Mouse (Mus musculus): Measurements from ENCODE around the gene Kif22. TPM values are rescaled to one million over a fixed set of nuclear protein-coding genes. Genes with fewer than 3 reads are reported as not detected.

The Kif22 gene
- polyA plus RNA-seq, 1 experiment from 2014 or later = 17.6 TPM

DNA sequence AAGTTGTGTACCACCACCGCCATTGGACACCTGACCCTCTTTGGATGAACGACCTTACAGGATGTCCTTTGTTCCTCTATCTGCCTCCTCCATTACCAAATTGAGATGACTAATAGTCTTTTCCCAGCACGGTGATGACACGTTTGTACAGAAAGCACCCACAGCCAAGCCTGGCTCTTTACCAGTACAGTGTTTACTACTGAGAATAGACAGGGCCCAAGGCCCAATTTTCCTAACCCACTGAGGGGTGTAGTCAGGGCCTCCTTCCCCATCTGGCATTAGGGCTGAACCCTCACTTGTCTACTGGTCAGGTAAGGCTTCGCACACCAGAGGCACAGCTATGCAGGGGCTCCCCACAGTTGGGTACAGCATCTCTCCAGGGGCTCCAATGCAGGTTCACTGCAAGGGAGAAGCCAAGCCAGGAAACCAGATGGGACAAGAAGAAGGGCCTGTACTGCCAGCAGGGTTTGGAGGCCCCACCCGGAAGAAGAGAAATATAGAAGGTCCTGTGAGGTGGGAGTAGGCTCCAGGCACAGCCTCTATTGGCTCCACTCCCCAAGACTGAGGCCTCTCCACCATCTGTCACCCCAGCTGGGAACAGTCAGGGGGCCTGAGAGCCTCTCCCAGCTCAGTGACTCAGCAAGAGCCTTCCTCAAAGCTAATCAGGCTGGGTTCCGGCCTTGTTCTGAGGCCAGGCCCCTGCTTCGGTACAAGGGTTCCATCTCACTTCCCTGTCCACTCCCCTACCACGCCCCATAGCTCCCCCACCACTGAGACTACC lies 33.8 kb downstream of the Kif22 start:
- Histone ChIP-seq H3K4me2 (ENCODE audit: low read length) (no peak overlapping the region), H3K9ac (ENCODE audit: low read depth, low read length) (no peak overlapping the region)
- no peak for ATAC-seq

DNA sequence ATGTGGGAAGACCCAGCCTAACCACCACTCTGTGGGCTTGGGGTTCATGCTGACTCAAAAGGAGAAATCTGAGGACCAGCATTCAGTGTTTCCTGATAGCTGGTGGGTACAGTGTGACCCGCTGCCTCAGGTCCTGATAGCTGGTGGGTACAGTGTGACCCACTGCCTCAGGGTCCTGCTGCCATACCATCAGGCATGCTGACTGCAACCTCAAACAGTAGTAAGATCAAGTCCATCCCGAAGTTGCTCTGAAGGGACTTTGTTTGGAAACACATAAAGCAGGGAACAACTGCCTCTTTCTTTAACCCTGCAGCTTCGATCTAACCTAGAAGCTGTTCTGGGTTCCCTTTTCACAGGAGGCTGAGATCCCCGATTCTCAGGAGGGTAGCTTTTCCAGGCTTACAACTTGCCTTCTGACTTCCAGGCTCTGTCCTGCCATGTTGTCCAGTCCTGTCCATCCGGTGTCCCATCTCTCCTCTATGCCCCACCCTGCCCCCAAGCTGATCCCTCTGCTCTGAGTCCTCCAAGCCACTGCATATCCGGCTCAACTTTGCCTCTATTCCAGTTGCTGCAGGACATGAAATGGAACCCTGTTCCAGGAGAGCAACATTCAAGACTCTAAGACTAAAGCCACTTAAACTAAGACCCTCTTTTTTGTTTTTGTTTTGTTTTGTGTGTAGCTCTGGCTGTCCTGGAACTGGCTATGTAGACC lies 34.8 kb downstream of the Kif22 start:
- Histone ChIP-seq H3K9ac (ENCODE audit: low read depth, low read length) (no peak overlapping the region), H3K27ac (ENCODE audit: low read length) (no peak overlapping the region), H3K4me2 (ENCODE audit: low read length) (no peak overlapping the region), H3K9me3 (replicated peaks; ENCODE audit: control insufficient read depth, low read length, poor library complexity, severe bottlenecking) (no peaks in the 10 kb centered on the region), H3K36me3 (ENCODE audit: control insufficient read depth, insufficient read depth, low read length) (no peaks in the 10 kb centered on the region), H3K4me3 (ENCODE audit: low read depth, low read length) (no peak overlapping the region), H3K27me3 (ENCODE audit: control insufficient read depth, insufficient read depth, low read depth, low read length) (no peaks in the 10 kb centered on the region), H3K4me1 (ENCODE audit: control insufficient read depth, insufficient read depth, low read length) (no peaks in the 10 kb centered on the region; the same call in 1 of the 2 replicates)
- WGBS = 85% methylated on average over 6 of the region's 6 CpGs
- no peak for ATAC-seq

More for the DNA sequence above, 33.8 kb downstream of the Kif22 start:
- Histone ChIP-seq H3K4me1 (ENCODE audit: control insufficient read depth, insufficient read depth, low read length) (no peaks in the 10 kb centered on the region; the same call in 1 of the 2 replicates), H3K27me3 (ENCODE audit: control insufficient read depth, insufficient read depth, low read depth, low read length) (no peaks in the 10 kb centered on the region), H3K27ac (ENCODE audit: low read length) (no peak overlapping the region), H3K36me3 (ENCODE audit: control insufficient read depth, insufficient read depth, low read length) (no peaks in the 10 kb centered on the region), H3K9me3 (replicated peaks; ENCODE audit: control insufficient read depth, low read length, poor library complexity, severe bottlenecking) (no peaks in the 10 kb centered on the region), H3K4me3 (ENCODE audit: low read depth, low read length) (no peak overlapping the region)
- WGBS = 63% methylated on average over 9 of the region's 9 CpGs

DNA sequence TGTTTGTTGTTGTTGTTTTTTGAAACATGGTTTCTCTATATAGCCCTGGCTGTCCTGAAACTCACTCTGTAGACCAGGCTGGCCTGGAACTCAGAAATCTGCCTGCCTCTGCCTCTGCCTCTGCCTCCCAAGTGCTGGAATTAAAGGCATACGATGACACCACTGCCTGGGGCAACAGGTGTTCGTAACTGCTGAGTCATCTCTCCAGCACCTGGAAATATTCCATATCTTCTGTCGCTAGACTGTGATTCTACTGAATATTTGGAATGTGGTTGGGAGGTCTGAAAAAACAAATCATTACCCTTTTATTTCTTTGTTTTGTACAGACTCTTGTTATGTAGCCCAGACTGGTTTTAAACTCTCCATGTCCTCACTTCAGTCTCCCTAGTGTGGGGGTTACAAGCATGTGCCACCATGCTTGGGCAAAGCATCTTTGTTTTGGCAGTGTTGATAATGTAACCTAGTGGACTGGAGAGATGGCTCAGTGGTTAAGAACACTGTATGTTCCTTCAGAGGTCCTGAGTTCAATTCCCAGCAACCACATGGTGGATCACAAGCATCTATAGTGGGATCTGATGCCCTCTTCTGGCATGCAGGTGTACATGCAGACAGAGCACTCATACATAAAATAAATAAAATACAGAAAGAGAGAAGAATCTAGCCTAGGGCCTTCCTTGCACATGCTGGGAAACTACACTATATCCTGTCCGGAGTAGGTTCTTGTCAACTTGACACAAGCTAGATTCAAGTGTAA lies 38.0 kb downstream of the Kif22 start:
- 96% methylated on average over 4 of the region's 4 CpGs for WGBS
- H3K36me3 ChIP-seq (ENCODE audit: control insufficient read depth, insufficient read depth, low read length) = no peaks in the 10 kb centered on the region
- no peaks in the 10 kb centered on the region for H3K27me3 ChIP-seq (ENCODE audit: control insufficient read depth, insufficient read depth, low read depth, low read length)

DNA sequence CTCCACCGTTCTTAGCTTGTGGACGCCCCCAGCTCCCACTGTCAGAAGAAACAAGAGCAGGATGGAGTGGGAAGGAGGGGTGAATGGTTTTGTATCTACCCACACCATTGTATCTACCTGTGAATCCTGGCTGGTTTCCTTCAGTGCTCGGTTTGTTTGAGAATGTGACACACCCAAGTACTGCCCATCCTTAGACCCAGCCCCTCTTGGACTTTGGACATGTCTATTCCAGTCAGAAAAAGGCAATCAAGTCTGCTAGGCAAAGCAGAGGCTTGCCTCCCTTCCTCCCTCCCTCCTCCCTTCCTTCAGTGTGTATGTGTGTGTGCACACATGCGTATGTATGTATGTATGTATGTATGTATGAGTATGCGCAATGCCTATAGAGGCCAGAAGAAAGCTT lies 38.7 kb downstream of the Kif22 start:
- 89% methylated on average over 5 of the region's 5 CpGs for WGBS
- ATAC-seq = no peak
- Histone ChIP-seq H3K27me3 (ENCODE audit: control insufficient read depth, insufficient read depth, low read depth, low read length) (no peaks in the 10 kb centered on the region), H3K4me2 (ENCODE audit: low read length) (no peak overlapping the region), H3K9me3 (replicated peaks; ENCODE audit: control insufficient read depth, low read length, poor library complexity, severe bottlenecking) (no peaks in the 10 kb centered on the region), H3K27ac (ENCODE audit: low read length) (no peak overlapping the region), H3K4me1 (ENCODE audit: control insufficient read depth, insufficient read depth, low read length) (no peaks in the 10 kb centered on the region; the same call in 1 of the 2 replicates), H3K4me3 (ENCODE audit: low read depth, low read length) (no peak overlapping the region), H3K36me3 (ENCODE audit: control insufficient read depth, insufficient read depth, low read length) (no peaks in the 10 kb centered on the region), H3K9ac (ENCODE audit: low read depth, low read length) (no peak overlapping the region)

More for the DNA sequence above, 38.0 kb downstream of the Kif22 start:
- H3K9me3 ChIP-seq (replicated peaks; ENCODE audit: control insufficient read depth, low read length, poor library complexity, severe bottlenecking) = no peaks in the 10 kb centered on the region
- no peak overlapping the region for H3K4me3 ChIP-seq (ENCODE audit: low read depth, low read length)
- ATAC-seq = no peak
- H3K9ac ChIP-seq (ENCODE audit: low read depth, low read length) = no peak overlapping the region
- H3K4me2 ChIP-seq (ENCODE audit: low read length) = no peak overlapping the region
- no peaks in the 10 kb centered on the region; the same call in 1 of the 2 replicates for H3K4me1 ChIP-seq (ENCODE audit: control insufficient read depth, insufficient read depth, low read length)
- H3K27ac ChIP-seq (ENCODE audit: low read length) = no peak overlapping the region

DNA sequence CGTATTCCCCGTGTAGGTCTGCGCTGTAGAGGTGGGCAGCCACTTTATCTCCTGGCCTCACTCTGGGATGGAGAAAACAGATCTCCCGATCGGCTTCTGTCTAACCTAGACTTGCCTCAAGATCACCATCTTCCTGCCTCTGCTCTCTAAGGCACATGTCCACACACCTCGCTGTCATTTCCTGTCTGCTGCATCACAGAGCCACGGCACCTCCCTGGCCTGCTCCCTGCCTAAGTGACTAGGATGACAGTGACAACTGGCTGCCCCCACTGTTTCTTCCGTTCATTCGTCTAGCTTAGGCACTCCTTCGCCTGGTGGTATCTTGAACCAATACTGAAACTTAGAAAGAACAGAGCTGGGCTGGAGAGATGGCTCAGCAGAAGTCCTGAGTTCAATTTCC lies 42.7 kb downstream of the Kif22 start:
- WGBS = 82% methylated on average over 10 of the region's 10 CpGs
- Histone ChIP-seq H3K4me2 (ENCODE audit: low read length) (no peak overlapping the region), H3K4me3 (ENCODE audit: low read depth, low read length) (no peak overlapping the region), H3K4me1 (ENCODE audit: control insufficient read depth, insufficient read depth, low read length) (no peaks in the 10 kb centered on the region), H3K9me3 (replicated peaks; ENCODE audit: control insufficient read depth, low read length, poor library complexity, severe bottlenecking) (no peaks in the 10 kb centered on the region), H3K36me3 (ENCODE audit: control insufficient read depth, insufficient read depth, low read length) (no peaks in the 10 kb centered on the region), H3K27me3 (ENCODE audit: control insufficient read depth, insufficient read depth, low read depth, low read length) (no peaks in the 10 kb centered on the region), H3K9ac (ENCODE audit: low read depth, low read length) (no peak overlapping the region), H3K27ac (ENCODE audit: low read length) (no peak overlapping the region)
- ATAC-seq = no peak

DNA sequence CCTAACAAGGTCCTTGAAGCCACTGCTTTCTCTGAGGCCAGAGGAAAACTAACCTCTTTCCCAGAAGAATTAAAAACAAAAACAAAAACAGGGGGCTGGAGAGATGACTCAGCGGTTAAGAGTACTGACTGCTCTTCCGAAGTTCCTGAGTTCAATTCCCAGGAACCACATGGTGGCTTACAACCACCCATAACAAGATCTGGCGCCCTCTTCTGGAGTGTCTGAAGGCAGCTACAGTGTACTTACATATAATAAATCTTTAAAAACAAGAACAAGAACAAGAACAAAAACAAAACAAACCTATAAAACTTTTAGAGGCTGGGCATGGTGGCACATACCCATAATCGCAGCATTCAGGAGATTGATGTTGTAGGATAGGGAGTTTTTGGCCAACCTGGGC lies 45.8 kb downstream of the Kif22 start:
- Histone ChIP-seq H3K4me2 (ENCODE audit: low read length) (no peak overlapping the region), H3K27me3 (ENCODE audit: control insufficient read depth, insufficient read depth, low read depth, low read length) (no peaks in the 10 kb centered on the region), H3K27ac (ENCODE audit: low read length) (no peak overlapping the region), H3K4me1 (ENCODE audit: control insufficient read depth, insufficient read depth, low read length) (no peaks in the 10 kb centered on the region), H3K36me3 (ENCODE audit: control insufficient read depth, insufficient read depth, low read length) (no peaks in the 10 kb centered on the region), H3K9me3 (replicated peaks; ENCODE audit: control insufficient read depth, low read length, poor library complexity, severe bottlenecking) (no peaks in the 10 kb centered on the region), H3K9ac (ENCODE audit: low read depth, low read length) (no peak overlapping the region), H3K4me3 (ENCODE audit: low read depth, low read length) (no peak overlapping the region)
- 77% methylated on average over 4 of the region's 4 CpGs for WGBS
- no peak for ATAC-seq

DNA sequence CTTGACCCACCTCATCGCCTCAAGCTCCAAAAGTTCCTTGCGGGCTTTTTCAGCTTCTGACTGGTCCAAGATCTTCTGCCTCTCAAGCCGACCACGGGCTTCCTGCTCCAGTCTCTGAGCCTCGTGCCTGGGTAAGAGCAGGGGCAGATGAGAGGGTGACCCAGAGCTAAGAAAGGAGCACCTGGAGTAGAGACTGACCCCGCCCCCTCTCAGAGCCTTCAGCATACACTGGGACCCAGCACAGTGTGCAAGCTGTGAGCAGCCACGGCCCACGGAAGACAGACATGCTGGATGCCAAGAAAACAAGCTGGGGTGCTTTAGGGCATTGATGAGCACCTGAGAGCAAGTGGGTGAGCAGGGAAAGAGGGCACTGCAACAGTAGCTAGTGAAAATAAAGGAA lies 53.5 kb downstream of the Kif22 start:
- ATAC-seq = no peak
- H3K9ac ChIP-seq (ENCODE audit: low read depth, low read length) = no peak overlapping the region
- 73% methylated on average over 8 of the region's 8 CpGs for WGBS
- no peak overlapping the region for H3K4me3 ChIP-seq (ENCODE audit: low read depth, low read length)
- H3K9me3 ChIP-seq (replicated peaks; ENCODE audit: control insufficient read depth, low read length, poor library complexity, severe bottlenecking) = no peaks in the 10 kb centered on the region
- no peak overlapping the region for H3K27ac ChIP-seq (ENCODE audit: low read length)
- no peaks in the 10 kb centered on the region for H3K36me3 ChIP-seq (ENCODE audit: control insufficient read depth, insufficient read depth, low read length)
- H3K27me3 ChIP-seq (ENCODE audit: control insufficient read depth, insufficient read depth, low read depth, low read length) = no peaks in the 10 kb centered on the region
- H3K4me1 ChIP-seq (ENCODE audit: control insufficient read depth, insufficient read depth, low read length) = no peaks in the 10 kb centered on the region
- H3K4me2 ChIP-seq (ENCODE audit: low read length) = no peak overlapping the region

DNA sequence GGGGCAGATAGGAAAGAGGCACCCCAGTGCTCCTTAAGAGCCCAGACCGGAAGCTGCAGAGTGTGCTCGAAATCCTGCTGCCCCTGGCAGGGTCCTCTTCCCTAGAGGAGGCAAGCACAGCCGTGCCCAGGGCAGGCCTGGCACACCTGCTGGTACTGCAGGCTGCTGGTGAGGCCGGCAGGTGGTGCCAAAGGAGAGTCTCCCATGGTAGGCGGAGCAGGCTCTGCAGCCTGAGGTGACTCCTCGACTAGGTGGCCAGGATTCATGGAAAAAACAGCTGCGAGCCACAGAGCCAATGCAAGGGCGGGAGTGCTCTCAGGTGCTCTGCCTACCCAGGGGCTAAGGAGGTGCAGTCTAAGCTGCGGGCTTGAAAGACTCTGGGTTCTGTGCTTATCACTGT lies 56.0 kb downstream of the Kif22 start:
- no peak overlapping the region for H3K4me3 ChIP-seq (ENCODE audit: low read depth, low read length)
- no peak for ATAC-seq
- H3K4me2 ChIP-seq (ENCODE audit: low read length) = no peak overlapping the region
- 48% methylated on average over 9 of the region's 9 CpGs for WGBS
- H3K4me1 ChIP-seq (ENCODE audit: control insufficient read depth, insufficient read depth, low read length) = no peaks in the 10 kb centered on the region
- no peaks in the 10 kb centered on the region for H3K9me3 ChIP-seq (replicated peaks; ENCODE audit: control insufficient read depth, low read length, poor library complexity, severe bottlenecking)
- no peaks in the 10 kb centered on the region for H3K36me3 ChIP-seq (ENCODE audit: control insufficient read depth, insufficient read depth, low read length)
- H3K27ac ChIP-seq (ENCODE audit: low read length) = no peak overlapping the region
- no peaks in the 10 kb centered on the region for H3K27me3 ChIP-seq (ENCODE audit: control insufficient read depth, insufficient read depth, low read depth, low read length)
- H3K9ac ChIP-seq (ENCODE audit: low read depth, low read length) = no peak overlapping the region
